Mouse (Mus musculus) olfactory bulb, adult 2 months (tissue): Measurements from ENCODE around the gene Atp13a3.

ENCODE experiments used
- CTCF ChIP-seq: fragments of 200-500 bp; IDR thresholded peaks from 2 replicates; pipeline ENCODE4 v1.5.1; 2012; ENCODE audit warnings: low read depth, mild to moderate bottlenecking, low read length, moderate library complexity; ENCODE audit not compliant: insufficient read depth
- POLR2A ChIP-seq: fragments of 200-500 bp; IDR thresholded peaks from 2 replicates; pipeline ENCODE4 v1.6.1; 2012; ENCODE audit warnings: mild to moderate bottlenecking, low read depth, low read length, moderate library complexity; ENCODE audit not compliant: insufficient read depth

GRCm38 (mm10) chr16:30433148-30433547 lies 27.4 kb upstream of the Atp13a3 start:
- TF ChIP-seq CTCF, result no peak
- no peak for TF ChIP-seq POLR2A
